Mouse (Mus musculus) midbrain, embryonic 10.5 days (tissue): ENCODE results near the gene Hectd1. TPM values are rescaled to one million over a fixed set of nuclear protein-coding genes. Genes with fewer than 3 reads are reported as not detected.
A peak's percentile ranks its signal among the peaks of the same experiment; 100 is the strongest.

Source experiments
- DNase-seq: peaks from one replicate; pipeline ENCODE4 v3.0.0-alpha.2; 2017; ENCODE audit warnings: low spot score
- H3K27ac ChIP-seq: fragments of 300-500 bp; sonication (generic); replicated peaks from 2 replicates; pipeline ENCODE4 v1.5.1; 2016; ENCODE audit warnings: mild to moderate bottlenecking
- H3K27me3 ChIP-seq: fragments of 300-500 bp; sonication (generic); 2 replicates; pipeline ENCODE4 v1.6.1; 2016; ENCODE audit warnings: low read depth, mild to moderate bottlenecking; ENCODE audit not compliant: poor library complexity, severe bottlenecking
- H3K36me3 ChIP-seq: fragments of 300-500 bp; sonication (generic); 2 replicates; pipeline ENCODE4 v1.6.1; 2016; ENCODE audit warnings: mild to moderate bottlenecking, moderate library complexity
- H3K4me1 ChIP-seq: fragments of 300-500 bp; sonication (generic); 2 replicates; pipeline ENCODE4 v1.6.1; 2016
- H3K4me3 ChIP-seq: fragments of 300-500 bp; sonication (generic); 2 replicates; pipeline ENCODE4 v1.5.1; 2016; ENCODE audit warnings: mild to moderate bottlenecking, moderate library complexity
- H3K9me3 ChIP-seq: fragments of 300-500 bp; sonication (generic); replicated peaks from 2 replicates; pipeline ENCODE4 v1.6.1; 2016; ENCODE audit warnings: mild to moderate bottlenecking
- WGBS: fragments of 180-500 bp; shearing (Covaris S2); methylation state at CpG from one replicate; pipeline ENCODE4 v1.1.7; 2016; 5-methylcytosine and 5-hydroxymethylcytosine counted together
- polyA plus RNA-seq: library from polyadenylated mRNA; unstranded; fragments of >200 nt; fragmentation: Nextera tagmentation; extraction: Ambion mirVana; gene quantifications from 2 replicates; pipeline ENCODE4 v1.2.1, GENCODE M21; 2016

The Hectd1 gene
- polyA plus RNA-seq: 29.1 and 30.4 TPM in 2 replicates

DNA sequence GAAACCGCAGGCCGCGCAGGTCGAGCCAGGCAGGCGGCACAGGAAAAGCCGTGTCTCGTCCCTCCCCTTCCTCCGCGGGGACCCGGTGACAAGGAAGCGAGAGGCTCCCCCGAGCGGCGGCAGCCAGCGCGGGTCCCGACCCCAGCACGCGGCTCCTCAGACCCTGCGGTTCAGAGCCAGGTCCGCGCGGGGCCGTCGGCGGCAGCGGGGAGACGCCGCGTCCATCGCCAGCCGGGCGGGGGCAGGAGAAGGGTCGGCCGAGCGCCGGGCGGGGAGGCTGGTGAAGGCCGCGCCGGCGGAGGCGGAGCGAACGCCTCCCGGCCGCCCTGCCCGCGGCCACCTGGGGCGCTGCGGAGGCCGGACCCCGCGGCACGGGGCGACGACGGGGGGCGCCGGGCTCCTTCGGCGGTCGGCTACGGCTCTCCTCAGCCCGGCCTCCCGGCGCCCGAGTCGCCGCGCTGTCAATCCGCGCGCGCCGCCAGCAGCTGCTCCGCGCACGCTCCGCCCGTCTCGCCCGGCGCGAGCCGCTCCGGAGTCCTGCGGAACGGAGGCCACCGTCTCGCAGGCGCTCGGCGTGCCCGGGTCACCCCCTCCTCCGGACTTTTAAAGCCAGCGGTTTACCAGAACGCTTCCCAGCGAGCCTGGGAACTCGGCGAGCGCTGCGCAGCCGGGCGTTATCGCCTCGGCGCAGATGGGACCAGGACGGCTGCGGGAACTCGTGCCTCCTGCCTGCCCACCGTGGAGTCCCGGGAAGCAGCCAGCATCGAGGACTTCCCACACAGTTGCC is at the start of gene Hectd1:
Gene Hectd1 (minus strand): TSS at position 247 of the 787 bp plus-strand sequence.
- Histone ChIP-seq H3K9me3 (no peaks in the 10 kb centered on the region), H3K36me3 (peaks cover 27% of the 10 kb centered on the region), H3K27ac (peak within 1 kb of the TSS; percentile 99), H3K4me1 (peaks cover 25% of the 10 kb centered on the region), H3K27me3 (peaks cover 10% of the 10 kb centered on the region), H3K4me3 (peak within 1 kb of the TSS; percentile 72)
- DNase-seq: peak; percentile 89
- under 1% methylated on average over 104 of the region's 114 CpGs for WGBS

DNA sequence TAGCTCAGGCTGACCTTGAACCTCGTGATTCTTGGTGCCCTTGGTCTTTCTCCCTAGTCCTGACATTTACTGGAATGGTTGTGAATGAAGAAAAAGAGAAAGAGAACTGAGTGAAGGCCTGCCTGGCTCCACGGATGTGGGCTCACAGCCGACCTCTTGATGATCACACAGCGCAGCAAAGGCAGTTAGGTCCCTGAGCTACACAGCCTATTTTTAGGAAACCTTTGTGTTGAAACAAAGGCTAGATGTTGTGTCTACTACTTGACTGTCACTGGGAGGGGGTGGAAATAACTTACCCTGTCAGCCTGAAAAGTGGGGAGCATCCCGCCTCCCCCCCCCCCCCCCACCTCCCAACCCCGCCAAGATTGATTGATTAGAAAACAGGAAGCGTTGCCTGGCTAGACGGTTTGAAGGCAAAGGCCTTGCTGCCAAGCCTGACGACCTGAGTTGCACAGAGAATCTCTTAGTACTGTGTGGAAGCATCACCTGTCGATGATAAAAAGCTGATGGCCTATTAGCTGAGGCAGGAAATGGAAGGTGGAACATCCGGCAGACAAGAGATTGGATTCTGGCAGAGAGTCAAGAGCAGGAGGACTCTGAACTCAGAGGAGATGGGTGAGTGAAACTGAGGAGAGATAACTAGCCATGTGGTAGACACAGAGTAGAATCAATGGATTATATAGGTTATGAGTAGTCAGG is 42.3 kb upstream of the Hectd1 start:
- no peak for DNase-seq

DNA sequence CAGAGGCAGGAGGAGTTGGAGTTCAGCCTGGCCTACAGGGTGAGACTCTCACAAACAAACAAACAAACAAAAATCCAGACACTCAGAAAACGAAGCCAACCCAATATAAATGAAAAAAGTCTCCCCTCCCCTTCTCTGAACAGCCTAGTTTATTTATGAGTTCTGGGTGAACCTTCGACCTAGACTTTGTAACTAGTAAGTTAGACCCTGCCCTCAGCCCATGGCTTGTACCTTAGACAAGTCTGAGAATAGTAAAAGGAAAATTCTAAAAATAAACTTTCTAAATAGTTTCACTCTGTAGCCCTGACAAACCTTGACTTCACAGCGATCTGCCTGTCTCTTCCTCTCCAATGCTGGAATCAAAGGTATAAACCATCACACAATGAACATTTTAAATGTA is 40.2 kb upstream of the Hectd1 start:
- Histone ChIP-seq H3K4me3 (no peak overlapping the region), H3K36me3 (no peaks in the 10 kb centered on the region), H3K9me3 (no peaks in the 10 kb centered on the region), H3K27ac (no peak overlapping the region), H3K4me1 (peaks cover 30% of the 10 kb centered on the region), H3K27me3 (peaks cover 3% of the 10 kb centered on the region; the same call in 1 of the 2 replicates)
- WGBS: 81% methylated on average over 3 of the region's 3 CpGs
- DNase-seq: no peak

More for the DNA sequence above, 42.3 kb upstream of the Hectd1 start:
- no peak overlapping the region for H3K27ac ChIP-seq
- WGBS: 88% methylated on average over 11 of the region's 11 CpGs
- peaks cover 9% of the 10 kb centered on the region for H3K4me1 ChIP-seq
- no peak overlapping the region for H3K4me3 ChIP-seq
- H3K9me3 ChIP-seq: no peaks in the 10 kb centered on the region
- peaks cover 10% of the 10 kb centered on the region for H3K36me3 ChIP-seq
- peaks cover 3% of the 10 kb centered on the region; the same call in 1 of the 2 replicates for H3K27me3 ChIP-seq

DNA sequence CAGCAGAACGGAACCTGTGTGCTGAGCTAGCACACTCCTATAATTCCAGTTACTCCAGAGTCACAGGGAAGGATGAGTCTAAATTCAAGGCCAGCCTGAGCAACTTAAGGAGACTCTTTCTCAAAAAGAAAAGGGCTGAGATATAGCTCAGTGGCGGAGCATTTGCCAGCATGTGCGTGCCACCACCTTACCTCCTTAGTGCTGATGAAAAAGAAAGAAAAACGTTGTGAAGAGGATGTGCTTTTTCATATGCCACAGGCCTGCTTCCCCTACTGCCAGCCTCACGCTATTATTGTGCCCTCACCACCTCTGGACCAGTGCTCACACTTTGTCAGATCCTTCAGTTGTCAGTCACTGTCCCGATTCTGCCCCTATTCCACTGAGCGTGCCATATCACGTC is 37.7 kb upstream of the Hectd1 start:
- H3K27ac ChIP-seq: no peak overlapping the region
- DNase-seq: no peak
- no peak overlapping the region for H3K4me3 ChIP-seq
- peaks cover 32% of the 10 kb centered on the region for H3K4me1 ChIP-seq
- 90% methylated on average over 8 of the region's 8 CpGs for WGBS
- H3K27me3 ChIP-seq: peaks cover 3% of the 10 kb centered on the region; the same call in 1 of the 2 replicates
- no peaks in the 10 kb centered on the region for H3K36me3 ChIP-seq
- no peaks in the 10 kb centered on the region for H3K9me3 ChIP-seq

DNA sequence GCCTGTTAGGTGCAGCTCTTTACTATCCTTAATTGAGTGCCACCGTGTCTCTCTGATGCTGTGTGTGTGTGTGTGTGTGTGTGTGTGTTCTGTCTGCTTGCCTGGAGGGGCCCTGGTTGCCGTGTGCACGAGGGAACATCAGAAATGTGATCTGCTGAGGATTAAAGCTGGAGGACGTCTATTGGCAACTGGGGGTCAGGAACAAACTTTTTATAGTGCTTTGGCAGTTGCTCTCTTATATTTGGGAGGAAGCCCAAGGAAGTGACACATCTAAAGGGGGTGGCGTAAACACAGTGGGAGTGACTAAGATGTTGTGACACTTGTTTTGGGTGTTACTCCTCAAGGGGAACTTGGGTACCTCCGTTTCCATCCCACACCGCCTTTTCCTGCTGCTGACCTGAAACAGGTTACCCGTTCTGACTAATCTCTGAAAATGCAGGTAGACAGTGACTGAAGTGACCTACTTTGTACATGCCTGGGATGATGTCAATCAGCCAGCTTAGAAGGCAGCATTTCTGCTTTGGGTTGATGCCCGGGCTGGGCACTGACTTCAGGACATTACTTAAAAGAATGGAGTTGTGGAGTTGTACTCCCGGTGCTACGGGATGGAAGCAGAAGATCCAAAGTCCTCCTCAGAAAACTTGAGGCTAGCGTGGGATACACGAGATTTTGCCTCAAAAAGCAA is 37.0 kb upstream of the Hectd1 start:
- Histone ChIP-seq H3K9me3 (no peaks in the 10 kb centered on the region), H3K36me3 (no peaks in the 10 kb centered on the region)
- 69% methylated on average over 13 of the region's 13 CpGs for WGBS

DNA sequence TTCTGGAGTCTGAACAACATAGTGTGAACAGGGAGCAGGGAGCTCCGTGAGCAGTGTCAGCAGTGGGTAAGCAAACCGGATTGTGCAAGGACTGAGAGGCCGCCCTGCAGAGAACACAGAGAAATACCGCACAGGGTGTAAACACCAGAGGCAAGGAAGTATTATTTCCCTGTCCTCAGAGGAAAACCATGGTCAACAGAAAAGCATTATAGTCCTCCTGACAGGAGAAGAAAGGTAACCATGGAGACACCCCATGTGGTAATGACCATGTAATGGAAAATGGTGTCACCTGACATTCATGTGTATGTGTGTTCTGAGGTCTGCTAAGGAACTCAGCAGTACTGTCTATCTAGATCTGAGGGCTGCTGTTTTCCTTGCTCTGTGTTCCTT is 36.4 kb upstream of the Hectd1 start:
- Histone ChIP-seq H3K9me3 (no peaks in the 10 kb centered on the region), H3K4me1 (peaks cover 32% of the 10 kb centered on the region), H3K36me3 (no peaks in the 10 kb centered on the region), H3K27ac (peak overlapping the region; percentile 14), H3K27me3 (peaks cover 3% of the 10 kb centered on the region; the same call in 1 of the 2 replicates), H3K4me3 (no peak overlapping the region)
- 33% methylated on average over 4 of the region's 4 CpGs for WGBS
- DNase-seq: peak; percentile 28

More for the DNA sequence above, 37.0 kb upstream of the Hectd1 start:
- no peak overlapping the region for H3K27ac ChIP-seq
- H3K27me3 ChIP-seq: peaks cover 3% of the 10 kb centered on the region; the same call in 1 of the 2 replicates
- H3K4me1 ChIP-seq: peaks cover 32% of the 10 kb centered on the region
- DNase-seq: no peak
- H3K4me3 ChIP-seq: no peak overlapping the region

DNA sequence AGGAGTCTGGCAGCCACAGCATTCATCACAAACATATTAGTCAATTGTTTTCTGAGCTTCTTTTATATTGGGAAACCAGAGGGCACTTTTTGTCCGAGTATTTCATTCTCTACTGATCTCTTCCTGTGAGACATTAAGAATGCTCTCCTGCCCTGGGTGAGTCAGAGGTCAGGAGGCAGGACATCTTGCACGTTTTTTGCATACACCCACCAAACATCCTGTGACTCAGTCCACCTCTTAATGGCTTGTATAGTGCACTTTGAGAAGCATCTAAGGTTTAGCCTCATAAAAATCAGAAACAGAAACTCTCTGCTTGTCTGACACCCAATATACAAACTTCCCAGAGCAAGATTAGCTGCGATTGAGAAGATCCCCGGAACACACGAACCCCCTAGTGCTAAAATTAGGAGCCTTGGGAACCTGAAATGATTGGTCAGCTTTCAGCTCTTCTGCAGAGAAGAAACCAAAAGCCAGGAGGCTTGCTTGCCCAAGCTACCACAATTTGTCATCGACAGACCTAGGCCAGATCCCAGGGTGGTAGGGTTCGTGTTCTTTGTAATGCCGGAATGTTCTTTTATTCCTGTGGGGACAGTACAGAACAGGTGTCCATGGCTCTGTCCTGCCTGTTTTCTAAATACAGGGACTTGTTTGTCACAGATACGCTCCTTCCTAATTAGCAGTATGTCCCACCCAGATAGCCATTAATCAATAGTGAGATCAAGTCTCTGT is 35.9 kb upstream of the Hectd1 start:
- no peak for DNase-seq
- 66% methylated on average over 9 of the region's 9 CpGs for WGBS
- Histone ChIP-seq H3K27ac (peak overlapping the region; percentile 14), H3K4me1 (peaks cover 32% of the 10 kb centered on the region), H3K4me3 (no peak overlapping the region), H3K27me3 (peaks cover 3% of the 10 kb centered on the region; the same call in 1 of the 2 replicates), H3K9me3 (no peaks in the 10 kb centered on the region), H3K36me3 (no peaks in the 10 kb centered on the region)

DNA sequence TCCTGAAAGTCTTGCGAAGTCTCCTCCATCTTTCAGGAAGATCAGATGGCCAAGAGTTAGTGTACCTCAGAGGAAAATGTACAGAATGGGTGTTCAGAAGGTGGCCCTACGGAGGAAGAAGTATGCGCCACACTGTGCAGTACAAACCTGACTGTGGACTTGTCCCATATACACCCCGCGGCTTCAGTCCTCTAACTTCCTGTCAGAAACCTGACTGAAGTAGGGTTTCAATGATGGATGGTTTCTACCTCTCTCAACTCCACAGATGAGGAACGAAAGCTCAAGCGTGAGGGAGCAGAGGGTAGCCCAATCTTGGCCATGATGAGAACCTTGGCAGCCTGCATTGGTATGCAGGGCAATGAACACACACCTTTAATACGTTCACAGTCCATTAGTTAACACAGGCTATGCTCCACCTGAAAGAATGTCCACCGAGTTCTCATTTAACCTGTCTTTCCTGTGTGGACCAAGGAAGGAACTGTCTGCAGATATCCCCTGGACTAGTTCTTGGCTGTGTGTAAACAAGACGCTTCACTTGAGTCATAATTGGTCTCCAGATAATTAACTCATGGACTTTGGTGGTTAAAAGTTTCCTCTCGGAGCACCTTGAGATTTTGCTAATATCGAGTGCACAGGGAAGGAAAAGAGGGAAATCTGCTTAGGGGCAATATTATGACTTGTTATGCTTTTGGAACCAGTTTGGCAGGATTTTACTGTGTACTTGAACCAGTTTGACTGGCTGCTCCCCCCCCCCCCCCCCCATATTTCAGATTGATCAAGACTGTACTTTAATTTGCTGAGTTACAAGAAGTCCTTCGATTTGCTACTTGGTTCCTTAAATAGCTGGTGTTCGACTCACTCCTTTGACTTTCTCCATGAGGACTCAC is 34.0 kb upstream of the Hectd1 start:
- Histone ChIP-seq H3K9me3 (no peaks in the 10 kb centered on the region), H3K27ac (no peak overlapping the region), H3K4me1 (peaks cover 32% of the 10 kb centered on the region), H3K4me3 (no peak overlapping the region), H3K36me3 (no peaks in the 10 kb centered on the region), H3K27me3 (peaks cover 3% of the 10 kb centered on the region; the same call in 1 of the 2 replicates)
- no peak for DNase-seq
- 93% methylated on average over 14 of the region's 14 CpGs for WGBS

DNA sequence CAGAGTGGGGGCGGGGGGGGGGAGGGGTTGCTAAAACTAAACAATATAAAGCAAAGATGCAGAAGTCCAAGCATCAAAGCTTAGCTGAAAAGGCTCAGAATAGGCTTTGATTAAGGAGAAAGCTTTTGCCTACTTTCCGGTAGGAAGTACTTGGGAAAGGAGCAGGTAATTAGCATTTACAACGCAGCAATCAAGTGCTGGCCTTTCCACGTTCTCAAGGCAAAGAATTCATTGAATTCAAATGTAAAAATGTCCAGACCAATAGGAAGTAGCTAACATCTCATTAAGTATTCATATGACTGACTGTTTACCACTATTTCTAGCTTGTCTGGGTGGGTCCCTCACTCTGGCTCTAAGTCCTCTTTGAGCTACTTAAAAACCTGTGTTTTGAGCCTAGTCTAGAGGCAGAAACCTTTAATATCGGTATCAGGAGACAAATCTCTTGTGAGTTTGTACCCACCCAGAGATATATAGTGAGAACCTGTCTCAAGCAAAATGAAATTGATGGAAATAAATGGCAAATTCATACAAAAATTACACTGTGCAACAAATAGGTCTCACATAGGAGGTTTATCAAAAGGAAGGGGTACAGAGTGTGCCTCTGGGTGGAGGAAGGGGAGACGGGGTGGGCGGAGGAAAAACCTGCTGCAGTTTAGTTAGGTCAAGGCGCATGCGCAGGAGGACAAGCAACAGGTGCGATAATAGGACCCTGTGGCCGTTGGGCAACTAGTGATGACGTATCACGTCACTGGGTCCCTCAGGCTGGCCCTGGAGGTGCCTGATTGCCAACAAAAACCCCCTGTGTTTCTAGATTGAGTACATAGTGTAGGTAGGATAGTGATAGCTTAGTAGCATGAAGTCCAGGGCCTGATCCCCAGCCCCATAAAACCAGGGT is 29.0 kb upstream of the Hectd1 start:
- H3K36me3 ChIP-seq: no peaks in the 10 kb centered on the region
- DNase-seq: no peak
- H3K27me3 ChIP-seq: no peaks in the 10 kb centered on the region
- 79% methylated on average over 13 of the region's 13 CpGs for WGBS
- H3K4me3 ChIP-seq: no peak overlapping the region
- H3K4me1 ChIP-seq: no peaks in the 10 kb centered on the region
- H3K27ac ChIP-seq: no peak overlapping the region
- H3K9me3 ChIP-seq: no peaks in the 10 kb centered on the region

DNA sequence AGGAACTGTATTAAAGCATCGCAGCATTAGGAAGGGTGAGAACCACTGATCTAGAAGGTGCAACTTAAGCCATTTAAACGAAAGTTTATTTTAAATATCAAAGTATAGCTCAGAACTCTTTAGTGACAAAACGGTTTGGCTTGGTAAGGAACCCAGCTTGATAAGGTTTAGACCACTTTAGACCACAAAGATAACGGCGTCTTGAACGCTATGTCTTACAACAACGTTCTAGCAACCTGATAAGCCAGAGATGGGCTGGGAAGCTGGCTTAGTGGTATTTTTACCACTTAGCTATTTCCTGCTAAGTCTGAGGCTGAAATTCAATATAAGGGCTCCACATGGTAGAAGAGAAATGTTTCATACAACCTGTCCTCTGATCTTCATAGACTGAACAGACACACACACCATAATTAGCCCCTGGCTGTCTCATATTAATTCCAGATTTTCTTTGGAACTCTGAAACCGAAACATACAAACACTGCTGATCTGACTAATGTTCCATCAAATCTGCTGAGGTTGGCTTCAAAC is 27.5 kb upstream of the Hectd1 start:
- no peaks in the 10 kb centered on the region for H3K9me3 ChIP-seq
- WGBS: 90% methylated on average over 8 of the region's 8 CpGs
- H3K4me1 ChIP-seq: no peaks in the 10 kb centered on the region
- no peaks in the 10 kb centered on the region for H3K27me3 ChIP-seq
- no peak overlapping the region for H3K4me3 ChIP-seq
- H3K36me3 ChIP-seq: no peaks in the 10 kb centered on the region
- DNase-seq: no peak
- no peak overlapping the region for H3K27ac ChIP-seq
